Mouse (Mus musculus) liver, adult (tissue): Measurements from ENCODE around the gene Apbb1ip.

Experiments used
- GATA4 ChIP-seq: IDR thresholded peaks from 2 replicates; pipeline ENCODE4 v1.6.1; 2014; ENCODE audit warnings: mild to moderate bottlenecking, low read length; ENCODE audit not compliant: insufficient replicate concordance

Gene Apbb1ip

DNA sequence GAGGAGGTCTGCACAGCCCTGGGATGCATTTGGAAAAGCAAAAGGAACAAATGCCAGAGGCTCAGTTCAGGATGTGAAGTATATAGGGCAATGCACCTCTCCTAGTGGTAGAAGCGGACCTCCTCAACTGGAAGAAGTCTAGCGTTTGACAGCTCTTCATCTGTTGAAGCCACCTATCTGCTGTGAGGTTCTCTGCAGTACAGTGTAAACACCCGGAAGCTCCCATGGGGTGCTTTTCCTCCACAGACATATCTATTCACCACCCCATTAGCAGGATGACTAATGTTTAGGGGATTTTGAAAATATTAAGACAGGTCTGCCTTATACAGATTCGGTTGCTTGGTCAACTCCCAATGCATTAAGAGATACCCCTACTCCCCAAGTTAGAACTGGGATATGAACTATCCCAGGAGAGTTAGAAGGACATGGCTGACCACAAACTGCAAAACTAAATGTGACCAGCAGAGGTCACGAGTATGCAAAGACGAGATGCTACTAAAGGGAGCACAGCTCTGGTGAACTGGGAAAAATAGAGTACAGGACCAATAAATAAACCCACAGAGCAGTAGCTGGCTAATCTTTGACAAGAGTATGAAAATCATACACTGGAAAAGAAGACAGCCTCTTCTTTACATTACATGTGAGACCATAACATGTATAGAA lies 15.5 kb upstream of the Apbb1ip start:
- no peak for TF ChIP-seq GATA4

DNA sequence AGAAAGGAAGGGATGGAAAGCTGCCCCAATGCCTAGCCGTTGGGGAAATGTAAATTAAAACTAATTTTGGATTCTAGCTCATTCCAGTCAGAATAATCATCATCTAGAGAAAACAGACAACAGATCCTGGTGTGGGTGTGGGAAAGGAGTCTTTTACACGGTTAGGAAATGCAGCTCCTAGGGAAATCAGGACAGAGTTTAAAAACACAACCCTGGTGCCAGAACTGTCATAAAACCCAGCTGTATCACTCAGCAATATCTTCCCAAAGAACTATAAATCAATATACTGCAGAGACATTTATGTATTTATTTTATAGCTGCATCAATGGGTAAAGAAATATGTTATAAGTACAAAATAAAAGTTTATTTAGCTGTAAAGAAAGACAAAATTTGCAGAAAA lies 13.4 kb upstream of the Apbb1ip start:
- no peak for TF ChIP-seq GATA4

DNA sequence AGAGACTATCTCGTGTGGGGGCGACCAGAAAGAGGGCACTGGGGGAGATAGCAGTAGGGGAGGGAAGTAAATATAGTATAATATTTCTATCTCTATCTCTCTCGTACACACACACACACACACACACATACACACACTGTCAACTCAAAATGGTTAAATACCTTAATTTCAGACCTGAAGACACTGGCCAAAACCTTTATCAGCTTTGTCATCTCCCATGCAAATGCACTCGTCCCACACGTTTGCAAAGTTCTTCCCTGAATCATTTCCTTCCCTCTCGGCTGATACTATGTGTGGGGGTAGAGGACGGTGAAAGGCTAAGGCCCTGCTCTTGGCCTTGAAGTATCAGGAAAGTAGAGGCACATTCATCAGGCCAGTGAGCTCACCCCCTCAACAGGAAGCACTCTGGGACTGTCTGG lies 12.8 kb upstream of the Apbb1ip start:
- no peak for TF ChIP-seq GATA4

DNA sequence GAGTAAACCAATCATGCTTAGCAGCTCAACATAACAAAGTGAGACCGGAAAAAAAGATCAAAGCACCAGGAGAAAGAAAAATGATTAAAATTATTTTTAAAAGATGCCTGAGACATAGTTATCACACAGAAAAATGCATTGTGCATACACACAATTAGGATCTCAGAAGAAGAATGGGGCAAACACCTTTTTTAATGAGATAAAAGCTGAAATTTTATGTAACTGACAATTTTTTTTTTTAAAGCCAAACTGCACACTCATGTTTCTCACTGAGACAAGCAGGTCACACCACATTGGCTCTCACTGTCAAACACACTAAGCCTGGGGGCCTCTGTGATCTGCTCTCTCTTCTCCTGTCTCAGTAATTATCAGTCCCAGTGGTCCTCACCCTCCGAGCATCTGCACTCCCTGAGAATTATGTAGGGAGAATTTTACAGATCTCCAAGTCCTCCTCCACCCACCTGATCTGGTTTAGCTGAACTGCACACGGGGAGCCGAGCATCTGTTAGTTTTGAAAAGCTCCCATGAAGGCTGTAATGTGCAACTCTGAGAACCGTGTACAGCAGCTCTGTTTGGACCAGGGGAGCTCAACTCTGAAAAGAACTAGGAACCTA lies 9.0 kb upstream of the Apbb1ip start:
- TF ChIP-seq GATA4 = no peak

DNA sequence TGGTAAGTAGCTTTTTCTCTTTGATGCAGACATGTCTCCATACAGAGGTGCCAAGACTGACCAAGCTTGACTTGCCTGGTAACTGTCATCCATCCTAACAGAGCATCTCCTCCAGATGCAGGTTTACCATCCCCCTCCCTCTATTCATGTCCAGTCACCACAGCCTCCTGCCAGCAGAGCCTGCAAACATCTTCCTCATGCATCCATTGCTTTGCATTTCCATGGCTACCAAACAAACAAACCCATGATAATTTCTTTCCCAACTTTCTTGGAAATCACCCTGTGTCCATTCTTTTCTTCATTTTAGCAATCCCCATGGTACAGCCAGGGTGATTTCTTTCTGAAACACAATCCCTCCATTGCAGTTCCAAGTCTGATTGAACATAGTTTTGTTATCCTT lies 2.6 kb upstream of the Apbb1ip start:
- no peak for TF ChIP-seq GATA4

DNA sequence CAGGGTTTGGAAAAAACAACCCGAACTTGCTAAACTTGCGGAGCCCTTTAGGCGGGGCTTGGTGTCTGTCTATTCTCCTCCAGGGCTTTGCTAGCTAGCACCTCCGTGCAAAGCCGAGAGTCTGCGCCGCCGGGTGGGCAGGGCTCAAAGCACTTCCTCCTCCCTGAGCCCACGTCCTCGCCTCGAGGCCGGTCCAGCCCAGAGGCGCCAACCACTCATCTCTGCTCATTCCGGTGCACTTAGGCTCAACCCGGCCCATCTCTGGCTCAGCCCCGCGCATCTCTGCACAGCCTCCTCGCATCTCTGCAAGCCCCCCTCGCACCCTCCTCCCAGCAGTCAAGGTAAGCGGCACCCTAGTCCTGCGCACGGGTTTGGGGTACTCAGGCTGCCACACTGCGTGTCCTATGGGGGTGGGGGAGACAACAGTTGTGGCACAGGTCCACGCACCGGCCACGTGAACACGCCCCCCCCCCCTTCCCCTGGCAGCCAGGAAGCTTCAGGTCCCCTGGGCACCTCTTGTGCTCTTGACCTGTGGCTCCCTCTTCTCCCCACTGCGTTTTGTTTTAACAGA lies 372 bp downstream of the Apbb1ip start:
- no peak for TF ChIP-seq GATA4

DNA sequence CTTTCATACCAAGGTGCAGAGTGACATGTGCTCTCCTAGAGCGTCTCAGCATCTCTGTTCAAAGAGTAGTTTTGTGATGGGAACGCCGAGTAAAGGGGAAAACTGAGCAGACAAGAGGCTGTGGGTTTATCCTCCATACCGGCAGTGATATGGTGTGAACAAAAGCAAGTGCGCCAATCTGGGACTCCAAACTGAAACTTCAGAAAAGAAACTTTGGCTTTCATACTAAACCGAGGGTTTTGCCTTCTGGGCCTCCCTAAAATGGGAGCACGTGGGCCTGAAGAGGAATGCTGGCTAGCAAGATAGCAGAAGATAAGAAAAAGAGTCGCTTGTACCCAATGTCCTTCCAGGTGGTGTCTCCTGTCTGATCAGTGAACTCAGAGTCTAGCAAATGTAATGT lies 1.3 kb downstream of the Apbb1ip start:
- TF ChIP-seq GATA4 = no peak

DNA sequence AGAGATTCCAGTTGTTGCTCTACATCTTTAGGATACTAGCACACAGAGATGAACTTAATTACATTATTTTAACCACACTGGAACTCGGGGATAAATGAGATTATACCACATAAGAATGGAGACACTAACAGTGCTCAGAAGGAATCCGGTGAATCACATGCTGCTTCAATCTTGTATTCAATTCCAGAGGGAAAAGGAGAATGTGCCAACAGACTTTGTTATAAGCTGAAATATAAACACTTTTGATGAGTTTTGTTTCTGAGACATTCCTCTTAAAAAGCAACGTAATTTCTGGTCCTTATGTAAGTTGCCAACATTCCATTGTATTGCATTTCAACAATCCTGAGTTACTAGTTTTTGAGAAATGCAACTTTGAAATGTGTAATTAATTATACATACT lies 1.8 kb downstream of the Apbb1ip start:
- no peak for TF ChIP-seq GATA4

DNA sequence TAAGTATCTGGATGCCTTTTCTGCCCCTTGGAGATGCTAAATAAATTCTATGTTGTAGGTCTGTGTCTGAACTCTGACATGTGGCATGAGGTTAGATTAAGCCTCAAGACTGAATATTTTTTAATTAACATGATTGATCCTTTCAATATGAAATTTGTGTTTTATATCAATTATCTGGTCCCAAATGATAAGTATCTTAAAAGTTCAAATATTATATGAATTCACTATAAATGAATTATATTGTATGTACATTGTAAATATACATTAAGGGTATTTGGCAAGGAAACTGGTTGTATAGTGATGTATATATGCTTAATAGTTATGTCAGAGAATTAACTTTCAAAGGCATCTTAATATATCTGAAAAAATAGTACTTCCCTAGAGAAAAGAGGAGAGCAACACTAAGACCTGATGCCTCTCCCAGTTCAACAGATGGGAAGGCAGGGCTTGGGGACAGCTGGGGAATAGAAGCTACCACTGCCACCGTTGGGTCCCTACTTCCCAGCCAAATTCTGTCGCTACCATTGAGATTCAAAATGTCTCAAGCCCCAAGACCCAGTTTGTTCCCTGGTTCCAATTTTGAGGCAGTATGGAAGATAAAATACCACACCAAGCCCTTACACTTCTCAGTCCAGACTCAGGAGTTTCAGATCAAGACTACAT lies 2.8 kb downstream of the Apbb1ip start:
- TF ChIP-seq GATA4 = no peak

DNA sequence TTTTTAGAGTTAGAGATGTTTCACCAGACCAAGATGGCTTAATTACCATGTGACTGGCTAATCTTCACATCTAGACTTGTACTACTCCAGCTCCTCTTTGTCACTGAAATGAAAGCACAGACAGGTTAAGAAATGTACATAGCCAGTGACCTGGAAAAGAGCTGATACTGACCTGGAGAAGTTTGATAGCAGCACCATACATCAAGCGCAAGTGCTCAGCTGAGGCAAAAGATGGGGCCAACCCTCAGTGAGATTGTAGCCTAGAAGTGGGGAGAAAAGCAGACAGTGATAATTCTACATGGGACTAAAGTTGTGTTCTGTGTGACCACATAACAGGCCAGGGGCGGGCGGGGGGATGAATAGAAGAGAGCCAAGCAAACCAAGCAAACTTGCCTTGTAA lies 3.9 kb downstream of the Apbb1ip start:
- TF ChIP-seq GATA4 = no peak

DNA sequence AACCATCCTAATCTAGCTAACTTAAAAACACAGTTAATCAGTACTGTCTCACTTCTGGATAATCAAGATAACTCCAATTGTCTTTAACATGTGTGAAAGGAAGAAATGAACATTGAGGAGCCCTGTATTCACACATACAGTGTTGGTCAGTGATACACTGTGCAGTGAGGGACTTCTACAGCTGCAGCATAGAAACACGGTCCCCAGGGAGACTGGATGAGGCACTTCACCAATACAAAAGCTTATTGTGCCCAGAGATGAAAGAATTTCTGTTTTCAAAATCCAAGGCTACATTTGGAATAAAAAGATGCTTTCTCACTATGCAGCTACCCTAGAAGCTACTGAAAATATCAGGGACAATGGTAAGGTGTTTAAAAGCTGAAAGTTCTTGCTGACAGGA lies 7.0 kb downstream of the Apbb1ip start:
- no peak for TF ChIP-seq GATA4

DNA sequence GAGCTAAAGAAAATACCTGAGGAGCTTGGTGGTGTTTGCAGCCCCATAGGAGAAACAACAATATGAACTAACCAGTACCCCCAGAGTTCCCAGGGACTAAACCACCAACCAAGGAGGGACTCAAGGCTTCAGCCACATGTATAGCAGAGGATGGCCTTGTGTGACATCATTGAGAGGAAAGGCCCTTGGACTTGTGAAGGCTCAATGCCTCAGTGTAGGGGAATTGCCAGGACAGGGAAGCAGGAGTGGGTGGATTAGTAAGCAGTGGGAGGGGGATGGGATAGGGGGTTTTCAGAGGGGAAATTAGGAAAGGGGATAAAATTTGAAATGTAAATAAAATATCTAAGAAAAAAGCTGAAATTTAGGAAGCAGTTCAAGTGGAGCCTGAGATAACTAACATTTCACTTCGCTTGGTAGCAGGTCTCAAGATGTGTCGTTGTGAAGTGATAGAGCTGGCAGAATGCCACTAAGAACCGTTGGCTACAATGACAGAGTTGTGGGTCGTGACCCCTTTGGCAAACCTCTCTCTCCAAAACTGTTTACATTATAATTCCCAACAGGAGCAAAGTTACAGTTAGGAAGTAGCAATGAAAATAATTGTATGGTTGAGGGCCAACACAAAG lies 7.6 kb downstream of the Apbb1ip start:
- no peak for TF ChIP-seq GATA4

DNA sequence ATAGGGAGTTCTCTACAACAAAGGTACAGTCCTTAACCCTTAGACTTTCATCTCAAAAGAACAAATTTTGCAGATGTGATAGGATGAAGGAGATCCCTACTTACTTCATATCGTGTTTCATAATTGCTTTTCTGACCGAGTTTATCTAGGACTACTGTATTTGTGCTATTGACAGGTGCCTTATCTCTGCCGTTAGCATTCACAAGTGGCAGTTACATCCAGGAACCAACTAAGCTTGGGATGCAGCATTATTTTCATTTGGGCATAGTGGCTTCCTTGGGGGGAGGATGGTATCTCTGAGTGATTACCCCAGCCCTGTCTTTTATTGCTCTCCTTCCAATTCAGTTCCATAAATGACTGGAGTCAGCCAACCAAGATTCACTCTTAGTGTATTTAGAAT lies 8.2 kb downstream of the Apbb1ip start:
- TF ChIP-seq GATA4 = no peak

DNA sequence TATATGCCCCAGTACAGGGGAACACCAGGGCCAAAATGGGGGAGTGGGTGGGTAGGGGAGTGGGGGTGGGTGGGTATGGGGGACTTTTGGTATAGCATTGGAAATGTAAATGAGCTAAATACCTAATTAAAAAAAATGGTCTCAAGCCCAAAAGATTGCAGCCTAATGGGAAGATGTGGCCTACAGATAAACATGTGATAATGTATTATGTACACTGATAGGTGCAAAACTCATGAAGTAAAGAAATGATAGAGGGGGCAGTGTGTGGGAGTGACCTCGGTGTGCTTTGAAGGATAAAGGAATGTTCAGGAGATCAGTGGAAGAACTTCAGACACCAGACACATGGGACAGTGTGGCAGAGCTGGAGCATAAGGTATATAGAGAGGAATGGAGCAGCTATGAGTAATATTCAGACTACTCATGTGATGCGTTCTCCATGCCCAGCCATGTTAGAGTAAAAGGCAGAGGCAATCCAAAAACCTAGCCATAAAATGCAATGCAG lies 9.3 kb downstream of the Apbb1ip start:
- no peak for TF ChIP-seq GATA4

DNA sequence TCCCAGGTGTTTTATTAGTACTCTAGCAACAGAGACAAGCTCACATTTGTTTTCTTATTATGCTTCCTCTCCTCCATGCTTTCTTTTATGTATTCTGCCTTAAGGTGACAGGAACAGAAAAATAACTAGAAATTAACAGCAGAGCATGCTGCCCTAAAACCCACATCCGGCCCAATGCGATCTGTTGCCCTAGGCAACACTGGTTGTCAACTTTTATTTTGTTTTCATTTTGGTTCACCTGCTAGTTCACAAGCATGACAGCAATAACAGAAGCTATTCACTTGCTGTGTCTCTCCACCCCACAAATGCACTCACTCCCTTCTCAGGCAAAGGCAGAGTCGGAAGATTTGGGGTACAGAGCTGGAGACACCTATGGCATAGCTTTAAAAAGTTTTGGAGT lies 10.3 kb downstream of the Apbb1ip start:
- TF ChIP-seq GATA4 = no peak

DNA sequence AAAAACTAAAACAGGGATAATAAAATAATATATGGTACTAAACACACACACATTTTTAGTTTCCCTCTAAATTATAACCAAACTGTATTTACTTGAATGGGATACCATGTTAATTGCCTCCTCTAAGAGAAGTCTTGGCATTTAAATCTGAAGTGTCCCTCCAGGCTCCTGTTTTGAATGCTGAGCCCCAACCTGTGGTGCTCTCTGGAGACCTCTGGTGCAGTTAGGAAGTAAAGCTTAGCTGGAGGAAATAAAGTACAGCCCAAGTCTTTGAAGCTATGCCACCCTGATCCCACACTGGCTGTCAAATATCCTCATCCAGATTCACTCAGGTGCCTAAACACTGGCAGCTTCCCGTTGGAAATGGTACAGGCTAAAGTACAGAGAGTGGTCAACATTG lies 10.9 kb downstream of the Apbb1ip start:
- TF ChIP-seq GATA4 = no peak
